Mouse (Mus musculus): ENCODE results near the gene Tgm5. TPM values are rescaled to one million over a fixed set of nuclear protein-coding genes. Genes with fewer than 3 reads are reported as not detected.

Gene Tgm5
- polyA plus RNA-seq, 1 experiment from 2014 or later, result 0.11 TPM

- ATAC-seq (ENCODE audit: insufficient read depth, low FRiP score, low TSS enrichment) (no peak), DNase-seq (ENCODE audit: low spot score) (peak; percentile 52)
- Histone ChIP-seq H3K27me3 (ENCODE audit: control insufficient read depth, insufficient read depth, low read length) (no peaks in the 10 kb centered on the region), H3K9ac (ENCODE audit: low read length) (no peak overlapping the region), H3K36me3 (ENCODE audit: control insufficient read depth, insufficient read depth, low read length) (no peaks in the 10 kb centered on the region), H3K4me3 (ENCODE audit: low read depth, low read length) (no peak overlapping the region), H3K4me2 (ENCODE audit: low read depth) (no peak overlapping the region), H3K27ac (ENCODE audit: low read depth, low read length) (no peak overlapping the region), H3K9me3 (ENCODE audit: control insufficient read depth, low read length) (no peaks in the 10 kb centered on the region), H3K4me1 (ENCODE audit: control insufficient read depth, insufficient read depth, low read length) (no peaks in the 10 kb centered on the region)
- 32% methylated on average over 9 of the region's 9 CpGs for WGBS
These were observed 16.4 kb upstream of the Tgm5 start for GRCm38 (mm10) chr2:121102051-121102450.

- H3K9me3 ChIP-seq (ENCODE audit: control insufficient read depth, low read length), result no peaks in the 10 kb centered on the region
- no peak overlapping the region for H3K27ac ChIP-seq (ENCODE audit: low read depth, low read length)
- no peak overlapping the region for H3K9ac ChIP-seq (ENCODE audit: low read length)
- H3K36me3 ChIP-seq (ENCODE audit: control insufficient read depth, insufficient read depth, low read length), result no peaks in the 10 kb centered on the region
- WGBS, result 83% methylated on average over 4 of the region's 4 CpGs
- no peak overlapping the region for H3K4me2 ChIP-seq (ENCODE audit: low read depth)
- ATAC-seq (ENCODE audit: insufficient read depth, low FRiP score, low TSS enrichment) (no peak), DNase-seq (ENCODE audit: low spot score) (no peak)
- H3K4me1 ChIP-seq (ENCODE audit: control insufficient read depth, insufficient read depth, low read length), result no peaks in the 10 kb centered on the region
- H3K27me3 ChIP-seq (ENCODE audit: control insufficient read depth, insufficient read depth, low read length), result no peaks in the 10 kb centered on the region
- H3K4me3 ChIP-seq (ENCODE audit: low read depth, low read length), result no peak overlapping the region
These were observed 4.1 kb upstream of the Tgm5 start for GRCm38 (mm10) chr2:121089751-121090150.

GRCm38 (mm10) chr2:121088507-121088906, 2.9 kb upstream of the Tgm5 start:
- Histone ChIP-seq H3K9me3 (ENCODE audit: control insufficient read depth, low read length) (no peaks in the 10 kb centered on the region), H3K36me3 (ENCODE audit: control insufficient read depth, insufficient read depth, low read length) (no peaks in the 10 kb centered on the region), H3K27me3 (ENCODE audit: control insufficient read depth, insufficient read depth, low read length) (no peaks in the 10 kb centered on the region), H3K4me3 (ENCODE audit: low read depth, low read length) (no peak overlapping the region), H3K4me1 (ENCODE audit: control insufficient read depth, insufficient read depth, low read length) (no peaks in the 10 kb centered on the region), H3K27ac (ENCODE audit: low read depth, low read length) (no peak overlapping the region), H3K9ac (ENCODE audit: low read length) (no peak overlapping the region), H3K4me2 (ENCODE audit: low read depth) (no peak overlapping the region)
- no peak for ATAC-seq (ENCODE audit: insufficient read depth, low FRiP score, low TSS enrichment)
- WGBS, result 92% methylated on average over 3 of the region's 3 CpGs
- DNase-seq (ENCODE audit: low spot score), result no peak

- no peak for ATAC-seq (ENCODE audit: insufficient read depth, low FRiP score, low TSS enrichment)
- DNase-seq (ENCODE audit: low spot score), result no peak
- H3K27me3 ChIP-seq (ENCODE audit: control insufficient read depth, insufficient read depth, low read length), result no peaks in the 10 kb centered on the region
- H3K36me3 ChIP-seq (ENCODE audit: control insufficient read depth, insufficient read depth, low read length), result no peaks in the 10 kb centered on the region
- WGBS, result 91% methylated on average over 1 of the region's 1 CpGs
- H3K27ac ChIP-seq (ENCODE audit: low read depth, low read length), result no peak overlapping the region
- no peak overlapping the region for H3K4me2 ChIP-seq (ENCODE audit: low read depth)
- no peak overlapping the region for H3K4me3 ChIP-seq (ENCODE audit: low read depth, low read length)
- H3K4me1 ChIP-seq (ENCODE audit: control insufficient read depth, insufficient read depth, low read length), result no peaks in the 10 kb centered on the region
- H3K9me3 ChIP-seq (ENCODE audit: control insufficient read depth, low read length), result no peaks in the 10 kb centered on the region
- H3K9ac ChIP-seq (ENCODE audit: low read length), result no peak overlapping the region
These were observed 3.0 kb downstream of the Tgm5 start for GRCm38 (mm10) chr2:121082626-121083025.

- Histone ChIP-seq H3K4me2 (ENCODE audit: low read depth) (no peak overlapping the region), H3K9me3 (ENCODE audit: control insufficient read depth, low read length) (no peaks in the 10 kb centered on the region), H3K36me3 (ENCODE audit: control insufficient read depth, insufficient read depth, low read length) (no peaks in the 10 kb centered on the region), H3K4me3 (ENCODE audit: low read depth, low read length) (no peak overlapping the region), H3K9ac (ENCODE audit: low read length) (no peak overlapping the region), H3K27ac (ENCODE audit: low read depth, low read length) (no peak overlapping the region), H3K4me1 (ENCODE audit: control insufficient read depth, insufficient read depth, low read length) (no peaks in the 10 kb centered on the region), H3K27me3 (ENCODE audit: control insufficient read depth, insufficient read depth, low read length) (no peaks in the 10 kb centered on the region)
- no peak for ATAC-seq (ENCODE audit: insufficient read depth, low FRiP score, low TSS enrichment)
- WGBS, result 82% methylated on average over 7 of the region's 7 CpGs
- no peak for DNase-seq (ENCODE audit: low spot score)
These were observed 10.9 kb downstream of the Tgm5 start for GRCm38 (mm10) chr2:121074747-121075146.

- Histone ChIP-seq H3K9ac (ENCODE audit: low read length) (no peak overlapping the region), H3K4me1 (ENCODE audit: control insufficient read depth, insufficient read depth, low read length) (no peaks in the 10 kb centered on the region)
- no peak for ATAC-seq (ENCODE audit: insufficient read depth, low FRiP score, low TSS enrichment)
These were observed 13.8 kb downstream of the Tgm5 start for GRCm38 (mm10) chr2:121071871-121072270.

GRCm38 (mm10) chr2:121069506-121069905, 16.1 kb downstream of the Tgm5 start:
- WGBS, result 58% methylated on average over 6 of the region's 6 CpGs
- H3K27me3 ChIP-seq (ENCODE audit: control insufficient read depth, insufficient read depth, low read length), result no peaks in the 10 kb centered on the region
- ATAC-seq (ENCODE audit: insufficient read depth, low FRiP score, low TSS enrichment) (no peak), DNase-seq (ENCODE audit: low spot score) (no peak)
- H3K4me2 ChIP-seq (ENCODE audit: low read depth), result no peak overlapping the region
- no peaks in the 10 kb centered on the region for H3K4me1 ChIP-seq (ENCODE audit: control insufficient read depth, insufficient read depth, low read length)
- no peaks in the 10 kb centered on the region for H3K36me3 ChIP-seq (ENCODE audit: control insufficient read depth, insufficient read depth, low read length)
- no peaks in the 10 kb centered on the region for H3K9me3 ChIP-seq (ENCODE audit: control insufficient read depth, low read length)
- H3K27ac ChIP-seq (ENCODE audit: low read depth, low read length), result no peak overlapping the region
- no peak overlapping the region for H3K9ac ChIP-seq (ENCODE audit: low read length)
- no peak overlapping the region for H3K4me3 ChIP-seq (ENCODE audit: low read depth, low read length)

More at GRCm38 (mm10) chr2:121071871-121072270, 13.8 kb downstream of the Tgm5 start:
- H3K27me3 ChIP-seq (ENCODE audit: control insufficient read depth, insufficient read depth, low read length), result no peaks in the 10 kb centered on the region
- H3K4me3 ChIP-seq (ENCODE audit: low read depth, low read length), result no peak overlapping the region
- H3K4me2 ChIP-seq (ENCODE audit: low read depth), result no peak overlapping the region
- no peaks in the 10 kb centered on the region for H3K36me3 ChIP-seq (ENCODE audit: control insufficient read depth, insufficient read depth, low read length)
- DNase-seq (ENCODE audit: low spot score), result no peak
- 80% methylated on average over 6 of the region's 6 CpGs for WGBS
- no peaks in the 10 kb centered on the region for H3K9me3 ChIP-seq (ENCODE audit: control insufficient read depth, low read length)
- H3K27ac ChIP-seq (ENCODE audit: low read depth, low read length), result no peak overlapping the region

GRCm38 (mm10) chr2:121067116-121067515, 18.5 kb downstream of the Tgm5 start:
- Histone ChIP-seq H3K27ac (ENCODE audit: low read depth, low read length) (no peak overlapping the region), H3K9me3 (ENCODE audit: control insufficient read depth, low read length) (no peaks in the 10 kb centered on the region), H3K27me3 (ENCODE audit: control insufficient read depth, insufficient read depth, low read length) (no peaks in the 10 kb centered on the region), H3K4me2 (ENCODE audit: low read depth) (no peak overlapping the region), H3K4me3 (ENCODE audit: low read depth, low read length) (no peak overlapping the region), H3K4me1 (ENCODE audit: control insufficient read depth, insufficient read depth, low read length) (no peaks in the 10 kb centered on the region), H3K36me3 (ENCODE audit: control insufficient read depth, insufficient read depth, low read length) (no peaks in the 10 kb centered on the region), H3K9ac (ENCODE audit: low read length) (no peak overlapping the region)
- ATAC-seq (ENCODE audit: insufficient read depth, low FRiP score, low TSS enrichment), result no peak
- DNase-seq (ENCODE audit: low spot score), result no peak
- 68% methylated on average over 4 of the region's 4 CpGs for WGBS

GRCm38 (mm10) chr2:121061315-121061714, 24.3 kb downstream of the Tgm5 start:
- H3K27ac ChIP-seq (ENCODE audit: low read depth, low read length), result no peak overlapping the region
- H3K9me3 ChIP-seq (ENCODE audit: control insufficient read depth, low read length), result no peaks in the 10 kb centered on the region
- no peak overlapping the region for H3K9ac ChIP-seq (ENCODE audit: low read length)
- ATAC-seq (ENCODE audit: insufficient read depth, low FRiP score, low TSS enrichment) (no peak), DNase-seq (ENCODE audit: low spot score) (no peak)
- H3K4me2 ChIP-seq (ENCODE audit: low read depth), result no peak overlapping the region
- H3K27me3 ChIP-seq (ENCODE audit: control insufficient read depth, insufficient read depth, low read length), result no peaks in the 10 kb centered on the region
- 75% methylated on average over 2 of the region's 2 CpGs for WGBS
- H3K36me3 ChIP-seq (ENCODE audit: control insufficient read depth, insufficient read depth, low read length), result no peaks in the 10 kb centered on the region
- H3K4me3 ChIP-seq (ENCODE audit: low read depth, low read length), result no peak overlapping the region
- H3K4me1 ChIP-seq (ENCODE audit: control insufficient read depth, insufficient read depth, low read length), result no peaks in the 10 kb centered on the region
